Mouse (Mus musculus) hindbrain, embryonic 11.5 days (tissue): ENCODE measurements around the gene Helq. TPM values are rescaled to one million over a fixed set of nuclear protein-coding genes. Genes with fewer than 3 reads are reported as not detected.
A peak's percentile ranks its signal among the peaks of the same experiment; 100 is the strongest.

ENCODE experiments used
- ATAC-seq: fragments of 200-750 bp; cut with Nextera tagmentation; 2 replicates; pipeline ENCODE4 v1.8.0; 2017; ENCODE audit warnings: mild to moderate bottlenecking, moderate TSS enrichment, moderate library complexity; ENCODE audit not compliant: low FRiP score
- DNase-seq: peaks from one replicate; pipeline ENCODE4 v3.0.0-alpha.2; 2015; ENCODE audit warnings: low spot score
- H3K27ac ChIP-seq: fragments of 300-500 bp; sonication (generic); 2 replicates; pipeline ENCODE4 v1.5.1; 2014; ENCODE audit warnings: mild to moderate bottlenecking, low read depth, low read length
- H3K27me3 ChIP-seq: fragments of 300-500 bp; sonication (generic); 2 replicates; pipeline ENCODE4 v1.6.1; 2014; ENCODE audit warnings: mild to moderate bottlenecking, low read length, moderate library complexity, mixed read lengths; ENCODE audit not compliant: control insufficient read depth, insufficient read depth
- H3K36me3 ChIP-seq: fragments of 300-500 bp; sonication (generic); 2 replicates; pipeline ENCODE4 v1.6.1; 2014; ENCODE audit warnings: mild to moderate bottlenecking, low read length, moderate library complexity, mixed read lengths; ENCODE audit not compliant: control insufficient read depth, insufficient read depth
- H3K4me1 ChIP-seq: fragments of 300-500 bp; sonication (generic); replicated peaks from 2 replicates; pipeline ENCODE4 v1.6.1; 2014; ENCODE audit warnings: low read length, mixed read lengths; ENCODE audit not compliant: control insufficient read depth, insufficient read depth
- H3K4me2 ChIP-seq: fragments of 300-500 bp; sonication (generic); replicated peaks from 2 replicates; pipeline ENCODE4 v1.6.1; 2014; ENCODE audit warnings: mild to moderate bottlenecking, low read depth, low read length
- H3K4me3 ChIP-seq: fragments of 300-500 bp; sonication (generic); 2 replicates; pipeline ENCODE4 v1.5.1; 2014; ENCODE audit warnings: low read depth, low read length
- H3K9ac ChIP-seq: fragments of 300-500 bp; sonication (generic); 2 replicates; pipeline ENCODE4 v1.6.1; 2014; ENCODE audit warnings: low read depth, low read length
- H3K9me3 ChIP-seq: fragments of 300-500 bp; sonication (generic); 2 replicates; pipeline ENCODE4 v1.6.1; 2016; ENCODE audit warnings: low read length; ENCODE audit not compliant: control insufficient read depth
- WGBS: fragments of 180-500 bp; shearing (Covaris S2); extraction: QIAGEN DNeasy Blood & Tissue Kit; methylation state at CpG from one replicate; pipeline ENCODE4 v1.1.7; 2014; 5-methylcytosine and 5-hydroxymethylcytosine counted together
- polyA plus RNA-seq: library from polyadenylated mRNA; unstranded; fragments of >200 nt; fragmentation: Nextera tagmentation; extraction: Ambion mirVana; gene quantifications from 2 replicates; pipeline ENCODE4 v1.2.1, GENCODE M21; 2014

Gene Helq
- polyA plus RNA-seq, 1 experiment from 2014 or later, result 24.8 TPM

- Histone ChIP-seq H3K4me2 (peak overlapping the region; percentile 85), H3K36me3 (peaks cover under 1% of the 10 kb centered on the region; the same call in 1 of the 2 replicates), H3K9me3 (no peaks in the 10 kb centered on the region), H3K27me3 (no peaks in the 10 kb centered on the region), H3K9ac (peak overlapping the region; percentile 95), H3K4me1 (0 out of 2 replicates have a peak, but pooled peaks cover 2% of the 10 kb centered on the region), H3K27ac (no peak overlapping the region), H3K4me3 (peak overlapping the region; percentile 85)
- ATAC-seq (0 out of 2 replicates have a peak, but pooled peaks have one; percentile 24), DNase-seq (peak; percentile 34)
- 31% methylated on average over 16 of the region's 16 CpGs for WGBS
Measured at GRCm38 (mm10) chr5:100819568-100820480, 21.4 kb upstream of the Helq start.

- Histone ChIP-seq H3K4me2 (no peak overlapping the region), H3K9me3 (no peaks in the 10 kb centered on the region), H3K27ac (no peak overlapping the region), H3K4me1 (0 out of 2 replicates have a peak, but pooled peaks cover 2% of the 10 kb centered on the region), H3K9ac (no peak overlapping the region), H3K4me3 (no peak overlapping the region), H3K36me3 (peaks cover 4% of the 10 kb centered on the region; the same call in 1 of the 2 replicates), H3K27me3 (no peaks in the 10 kb centered on the region)
- ATAC-seq (no peak), DNase-seq (no peak)
- 85% methylated on average over 4 of the region's 4 CpGs for WGBS
Measured at GRCm38 (mm10) chr5:100818341-100818740, 19.9 kb upstream of the Helq start.

- Histone ChIP-seq H3K9me3 (no peaks in the 10 kb centered on the region), H3K9ac (no peak overlapping the region), H3K36me3 (peaks cover 2% of the 10 kb centered on the region; the same call in 1 of the 2 replicates), H3K27ac (no peak overlapping the region), H3K4me2 (no peak overlapping the region), H3K4me3 (no peak overlapping the region), H3K4me1 (peaks cover 2% of the 10 kb centered on the region; the same call in 1 of the 2 replicates), H3K27me3 (no peaks in the 10 kb centered on the region)
- DNase-seq (no peak), ATAC-seq (no peak)
- 84% methylated on average over 5 of the region's 5 CpGs for WGBS
Measured at GRCm38 (mm10) chr5:100794084-100794483, 4.3 kb downstream of the Helq start.

GRCm38 (mm10) chr5:100792261-100792660, 6.1 kb downstream of the Helq start:
- DNase-seq (no peak), ATAC-seq (no peak)
- Histone ChIP-seq H3K9me3 (no peaks in the 10 kb centered on the region), H3K4me1 (no peaks in the 10 kb centered on the region), H3K27ac (no peak overlapping the region), H3K4me3 (no peak overlapping the region), H3K9ac (no peak overlapping the region), H3K27me3 (no peaks in the 10 kb centered on the region), H3K4me2 (no peak overlapping the region), H3K36me3 (peaks cover 2% of the 10 kb centered on the region; the same call in 1 of the 2 replicates)
- 93% methylated on average over 7 of the region's 7 CpGs for WGBS

GRCm38 (mm10) chr5:100787527-100787926, 10.9 kb downstream of the Helq start:
- H3K9ac ChIP-seq, result no peak overlapping the region
- 0 out of 2 replicates have a peak, but pooled peaks cover 2% of the 10 kb centered on the region for H3K36me3 ChIP-seq
- no peaks in the 10 kb centered on the region for H3K9me3 ChIP-seq
- no peak overlapping the region for H3K4me3 ChIP-seq
- no peaks in the 10 kb centered on the region for H3K27me3 ChIP-seq
- no peaks in the 10 kb centered on the region for H3K4me1 ChIP-seq
- no peak overlapping the region for H3K4me2 ChIP-seq
- DNase-seq (no peak), ATAC-seq (no peak)
- WGBS, result 93% methylated on average over 9 of the region's 9 CpGs
- H3K27ac ChIP-seq, result no peak overlapping the region

- H3K36me3 ChIP-seq, result no peaks in the 10 kb centered on the region
- H3K9ac ChIP-seq, result no peak overlapping the region
- 91% methylated on average over 13 of the region's 13 CpGs for WGBS
Measured at GRCm38 (mm10) chr5:100779002-100779401, 19.4 kb downstream of the Helq start.

GRCm38 (mm10) chr5:100776900-100777299, 21.5 kb downstream of the Helq start:
- DNase-seq (no peak), ATAC-seq (no peak)
- no peak overlapping the region for H3K27ac ChIP-seq
- no peaks in the 10 kb centered on the region for H3K4me1 ChIP-seq
- H3K36me3 ChIP-seq, result no peaks in the 10 kb centered on the region
- no peaks in the 10 kb centered on the region for H3K27me3 ChIP-seq
- WGBS, result 89% methylated on average over 5 of the region's 5 CpGs
- H3K4me2 ChIP-seq, result no peak overlapping the region
- no peaks in the 10 kb centered on the region for H3K9me3 ChIP-seq
- no peak overlapping the region for H3K4me3 ChIP-seq
- no peak overlapping the region for H3K9ac ChIP-seq

More at GRCm38 (mm10) chr5:100779002-100779401, 19.4 kb downstream of the Helq start:
- DNase-seq (no peak), ATAC-seq (no peak)
- Histone ChIP-seq H3K4me1 (no peaks in the 10 kb centered on the region), H3K4me3 (no peak overlapping the region), H3K9me3 (no peaks in the 10 kb centered on the region), H3K4me2 (no peak overlapping the region), H3K27me3 (no peaks in the 10 kb centered on the region), H3K27ac (no peak overlapping the region)

GRCm38 (mm10) chr5:100775778-100776404, 22.5 kb downstream of the Helq start:
- no peak overlapping the region for H3K27ac ChIP-seq
- WGBS, result 92% methylated on average over 13 of the region's 13 CpGs
- ATAC-seq (no peak), DNase-seq (no peak)
- H3K36me3 ChIP-seq, result no peaks in the 10 kb centered on the region
- H3K4me2 ChIP-seq, result no peak overlapping the region
- no peaks in the 10 kb centered on the region for H3K4me1 ChIP-seq
- H3K27me3 ChIP-seq, result no peaks in the 10 kb centered on the region
- H3K9ac ChIP-seq, result no peak overlapping the region
- no peaks in the 10 kb centered on the region for H3K9me3 ChIP-seq
- H3K4me3 ChIP-seq, result no peak overlapping the region
